Mouse (Mus musculus) heart, postnatal 0 days (tissue): ENCODE measurements at regions not wholly inside any gene's neighbourhood (a gene's known extent, or its start where the extent isn't known, plus 50 kb on each side); places are given as distances from the start of the nearest gene placed in this dataset.

Experiments used
- ATAC-seq: fragments of 200-750 bp; cut with Nextera tagmentation; 2 replicates; pipeline ENCODE4 v1.8.0; 2017; ENCODE audit warnings: low read depth, moderate number of reproducible peaks, moderate library complexity; ENCODE audit not compliant: insufficient read depth
- DNase-seq: peaks from one replicate; pipeline ENCODE4 v3.0.0-alpha.2; 2016; ENCODE audit warnings: low spot score
- H3K27ac ChIP-seq: fragments of 300-500 bp; sonication (generic); 2 replicates; pipeline ENCODE4 v1.5.1; 2014; ENCODE audit warnings: low read depth, mild to moderate bottlenecking
- H3K27me3 ChIP-seq: fragments of 300-500 bp; sonication (generic); 2 replicates; pipeline ENCODE4 v1.6.1; 2014; ENCODE audit warnings: low read length, mixed read lengths; ENCODE audit not compliant: control insufficient read depth, insufficient read depth
- H3K36me3 ChIP-seq: fragments of 300-500 bp; sonication (generic); replicated peaks from 2 replicates; pipeline ENCODE4 v1.6.1; 2014; ENCODE audit warnings: low read length, mixed read lengths; ENCODE audit not compliant: control insufficient read depth, insufficient read depth
- H3K4me1 ChIP-seq: fragments of 300-500 bp; sonication (generic); 2 replicates; pipeline ENCODE4 v1.6.1; 2014; ENCODE audit warnings: antibody characterized with exemption; ENCODE audit not compliant: control insufficient read depth, insufficient read depth
- H3K4me2 ChIP-seq: fragments of 300-500 bp; sonication (generic); 2 replicates; pipeline ENCODE4 v1.6.1; 2014; ENCODE audit warnings: low read depth, mild to moderate bottlenecking, low read length, moderate library complexity
- H3K4me3 ChIP-seq: fragments of 300-500 bp; sonication (generic); 2 replicates; pipeline ENCODE4 v1.5.1; 2014; ENCODE audit warnings: low read depth, low read length
- H3K9ac ChIP-seq: fragments of 300-500 bp; sonication (generic); replicated peaks from 2 replicates; pipeline ENCODE4 v1.6.1; 2014; ENCODE audit warnings: low read depth, low read length, mixed read lengths
- H3K9me3 ChIP-seq: fragments of 300-500 bp; sonication (generic); replicated peaks from 2 replicates; pipeline ENCODE4 v1.6.1; 2016; ENCODE audit warnings: low read length; ENCODE audit not compliant: control insufficient read depth
- CTCF ChIP-seq: IDR thresholded peaks from 2 replicates; pipeline ENCODE4 v1.5.1; 2016; ENCODE audit warnings: antibody characterized with exemption, control low read depth, low read depth
- EP300 ChIP-seq: IDR thresholded peaks from 2 replicates; pipeline ENCODE4 v1.6.1; 2016; ENCODE audit warnings: antibody characterized with exemption, low read depth
- WGBS: fragments of 180-500 bp; shearing (Covaris S2); extraction: QIAGEN DNeasy Blood & Tissue Kit; methylation state at CpG from one replicate; pipeline ENCODE4 v1.1.7; 2014; 5-methylcytosine and 5-hydroxymethylcytosine counted together

GRCm38 (mm10) chr14:80362024-80362622 is 378.2 kb downstream of the Olfm4 start:
- Histone ChIP-seq H3K9ac (no peak overlapping the region), H3K4me1 (no peaks in the 10 kb centered on the region), H3K27ac (no peak overlapping the region), H3K36me3 (no peaks in the 10 kb centered on the region), H3K9me3 (no peaks in the 10 kb centered on the region), H3K4me2 (no peak overlapping the region), H3K4me3 (no peak overlapping the region), H3K27me3 (no peaks in the 10 kb centered on the region)
- DNase-seq (no peak), ATAC-seq (no peak)
- TF ChIP-seq EP300 (no peak), CTCF (no peak)

- Histone ChIP-seq H3K9me3 (no peaks in the 10 kb centered on the region), H3K27me3 (no peaks in the 10 kb centered on the region), H3K27ac (no peak overlapping the region), H3K36me3 (no peaks in the 10 kb centered on the region), H3K9ac (no peak overlapping the region), H3K4me2 (no peak overlapping the region), H3K4me3 (no peak overlapping the region), H3K4me1 (no peaks in the 10 kb centered on the region)
- TF ChIP-seq EP300 (no peak), CTCF (no peak)
- no peak for ATAC-seq
- no peak for DNase-seq
- WGBS: 60% methylated on average over 11 of the region's 11 CpGs
Measured at GRCm38 (mm10) chr14:80369448-80370153, 385.7 kb downstream of the Olfm4 start.

GRCm38 (mm10) chr14:80374290-80374689 is 390.4 kb downstream of the Olfm4 start:
- H3K9me3 ChIP-seq: no peaks in the 10 kb centered on the region
- no peaks in the 10 kb centered on the region for H3K27me3 ChIP-seq
- H3K4me3 ChIP-seq: no peak overlapping the region
- H3K36me3 ChIP-seq: no peaks in the 10 kb centered on the region
- DNase-seq (no peak), ATAC-seq (no peak)
- no peaks in the 10 kb centered on the region for H3K4me1 ChIP-seq
- no peak for TF ChIP-seq EP300
- no peak for TF ChIP-seq CTCF
- H3K4me2 ChIP-seq: no peak overlapping the region
- H3K9ac ChIP-seq: no peak overlapping the region
- WGBS: 46% methylated on average over 1 of the region's 1 CpGs
- no peak overlapping the region for H3K27ac ChIP-seq

DNA sequence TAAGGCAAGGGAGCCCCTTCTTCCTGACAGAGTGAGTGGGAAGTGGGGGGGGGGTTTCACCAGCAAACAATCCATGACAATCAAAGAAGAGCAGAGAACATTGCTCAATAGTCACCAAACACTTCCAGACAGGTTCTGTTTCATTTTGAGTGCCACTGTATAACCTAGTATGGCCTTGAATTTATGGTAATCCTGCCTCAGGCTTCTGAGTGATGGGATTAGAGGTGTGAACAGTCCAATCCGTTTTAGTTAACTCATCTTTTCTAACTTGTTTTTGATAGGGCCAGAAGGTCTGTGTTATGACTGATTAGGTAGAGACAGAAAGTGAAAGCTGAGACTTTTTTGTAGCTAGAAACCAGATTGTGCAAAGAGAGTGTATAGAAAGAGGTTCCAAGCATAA is 393.2 kb downstream of the Olfm4 start:
- H3K9ac ChIP-seq: no peak overlapping the region
- no peak overlapping the region for H3K4me2 ChIP-seq
- ATAC-seq: no peak
- H3K36me3 ChIP-seq: no peaks in the 10 kb centered on the region
- H3K27ac ChIP-seq: no peak overlapping the region
- 29% methylated on average over 1 of the region's 1 CpGs for WGBS
- TF ChIP-seq CTCF: no peak
- no peak for TF ChIP-seq EP300
- H3K4me3 ChIP-seq: no peak overlapping the region
- no peaks in the 10 kb centered on the region for H3K9me3 ChIP-seq
- H3K4me1 ChIP-seq: no peaks in the 10 kb centered on the region
- H3K27me3 ChIP-seq: no peaks in the 10 kb centered on the region
- DNase-seq: no peak

DNA sequence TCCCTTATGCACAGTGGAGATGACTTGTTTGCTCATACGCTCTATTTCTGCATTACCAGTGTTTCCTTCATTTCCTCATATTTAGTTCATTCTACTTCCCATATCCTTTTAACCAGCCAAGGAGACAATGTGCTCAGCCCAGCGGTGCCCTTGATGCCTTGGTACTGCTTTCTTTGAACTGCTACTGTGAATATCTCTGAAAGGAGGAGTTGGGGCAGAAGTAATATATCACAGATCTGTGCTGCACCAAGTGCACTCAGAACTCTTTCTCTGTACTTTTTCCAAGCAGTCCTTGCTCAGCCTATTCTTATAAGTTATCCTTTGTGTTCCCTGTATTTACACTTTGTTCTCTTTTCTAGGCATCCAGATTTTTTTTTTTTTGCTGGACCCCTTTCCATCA is 407.5 kb downstream of the Olfm4 start:
- no peaks in the 10 kb centered on the region for H3K36me3 ChIP-seq
- H3K4me2 ChIP-seq: no peak overlapping the region
- WGBS: 81% methylated on average over 2 of the region's 2 CpGs
- ATAC-seq: no peak
- no peak for DNase-seq
- no peak overlapping the region for H3K9ac ChIP-seq
- no peaks in the 10 kb centered on the region for H3K27me3 ChIP-seq
- H3K4me3 ChIP-seq: no peak overlapping the region
- H3K4me1 ChIP-seq: no peaks in the 10 kb centered on the region
- no peak for TF ChIP-seq CTCF
- TF ChIP-seq EP300: no peak
- no peaks in the 10 kb centered on the region for H3K9me3 ChIP-seq
- H3K27ac ChIP-seq: no peak overlapping the region

- 82% methylated on average over 2 of the region's 2 CpGs for WGBS
- H3K4me1 ChIP-seq: no peaks in the 10 kb centered on the region
- H3K27ac ChIP-seq: no peak overlapping the region
- no peak for DNase-seq
- no peaks in the 10 kb centered on the region for H3K27me3 ChIP-seq
- H3K36me3 ChIP-seq: no peaks in the 10 kb centered on the region
- H3K9ac ChIP-seq: no peak overlapping the region
- ATAC-seq: no peak
- no peaks in the 10 kb centered on the region for H3K9me3 ChIP-seq
- H3K4me3 ChIP-seq: no peak overlapping the region
- H3K4me2 ChIP-seq: no peak overlapping the region
- no peak for TF ChIP-seq CTCF
Measured at GRCm38 (mm10) chr14:80408317-80408716, 424.4 kb downstream of the Olfm4 start.
